Mouse (Mus musculus) heart, adult 11 months (tissue): ENCODE measurements around the gene Emx1.

Experiments used
- DNase-seq: peaks from one replicate; pipeline ENCODE4 v3.0.0; 2022

Gene Emx1

GRCm38 (mm10) chr6:85232045-85232444 lies 44.8 kb downstream of the Emx1 start:
- DNase-seq = no peak

GRCm38 (mm10) chr6:85232836-85233623 lies 45.8 kb downstream of the Emx1 start:
- DNase-seq = no peak

DNA sequence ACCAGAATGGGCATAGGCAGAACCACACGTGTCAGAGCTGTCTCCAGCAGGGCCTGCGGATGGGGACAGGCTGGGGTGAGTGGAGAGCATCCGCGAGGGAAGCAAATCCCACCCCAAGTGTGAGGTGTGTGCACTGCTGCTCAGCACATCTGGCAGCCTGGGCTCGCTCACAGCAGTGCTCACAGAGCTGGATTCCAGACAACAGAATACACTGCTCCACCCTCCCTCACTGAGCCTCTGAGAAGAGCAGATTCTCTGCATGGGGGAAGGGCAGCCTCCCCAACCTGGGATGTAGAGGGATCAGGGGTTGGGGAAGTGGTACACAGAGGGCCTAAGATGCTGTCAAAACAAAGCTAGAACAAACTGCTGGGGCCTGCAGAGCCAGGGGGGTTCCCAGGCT lies 47.6 kb downstream of the Emx1 start:
- no peak for DNase-seq

GRCm38 (mm10) chr6:85237001-85237400 lies 49.8 kb downstream of the Emx1 start:
- no peak for DNase-seq

GRCm38 (mm10) chr6:85237595-85238337 lies 50.5 kb downstream of the Emx1 start:
- no peak for DNase-seq

DNA sequence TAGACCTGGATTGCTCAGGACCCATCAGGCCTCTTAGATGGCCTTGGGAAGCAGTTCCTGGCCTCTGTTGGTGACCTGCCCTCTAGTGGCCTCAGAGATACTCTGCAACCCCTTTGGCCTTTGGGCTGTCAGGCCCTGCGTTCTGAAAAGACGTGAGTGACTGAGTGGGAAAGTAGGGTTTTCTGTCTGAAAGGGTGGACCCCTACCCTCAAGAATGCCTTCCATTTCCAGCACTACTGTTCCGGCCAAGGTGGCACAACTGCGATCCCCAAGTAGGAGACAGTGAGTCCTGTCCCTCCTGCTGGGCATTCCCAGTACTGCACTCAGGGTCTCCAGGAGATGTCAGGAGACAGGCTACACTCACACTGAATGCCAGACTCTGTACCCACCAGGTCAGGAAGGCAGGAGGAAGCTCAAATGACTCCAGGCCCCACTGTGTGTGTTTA lies 51.8 kb downstream of the Emx1 start:
- DNase-seq = peak; percentile 93

GRCm38 (mm10) chr6:85249821-85250220 lies 62.6 kb downstream of the Emx1 start:
- DNase-seq = no peak

DNA sequence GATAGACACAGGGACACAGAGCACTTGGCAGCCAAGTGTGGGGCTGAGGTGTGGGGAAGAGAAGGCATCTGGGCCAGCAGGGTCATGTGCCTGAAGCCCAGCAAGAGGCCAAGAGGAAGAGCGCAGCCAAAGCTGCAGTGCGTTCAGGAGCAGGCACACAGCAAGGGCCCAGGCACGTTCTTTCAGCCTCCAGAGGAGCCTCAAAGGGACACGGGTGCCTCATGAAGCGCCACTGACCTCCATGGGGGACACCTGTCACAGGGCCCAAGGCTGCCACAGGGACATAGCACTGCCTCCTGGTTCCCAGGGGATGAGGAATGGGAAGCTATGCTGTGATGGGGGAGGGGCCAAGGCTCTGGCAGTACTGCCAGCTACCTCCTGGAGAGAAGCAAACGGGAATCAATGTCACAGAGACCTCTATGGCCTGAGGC lies 63.6 kb downstream of the Emx1 start:
- peak; percentile 97 for DNase-seq

DNA sequence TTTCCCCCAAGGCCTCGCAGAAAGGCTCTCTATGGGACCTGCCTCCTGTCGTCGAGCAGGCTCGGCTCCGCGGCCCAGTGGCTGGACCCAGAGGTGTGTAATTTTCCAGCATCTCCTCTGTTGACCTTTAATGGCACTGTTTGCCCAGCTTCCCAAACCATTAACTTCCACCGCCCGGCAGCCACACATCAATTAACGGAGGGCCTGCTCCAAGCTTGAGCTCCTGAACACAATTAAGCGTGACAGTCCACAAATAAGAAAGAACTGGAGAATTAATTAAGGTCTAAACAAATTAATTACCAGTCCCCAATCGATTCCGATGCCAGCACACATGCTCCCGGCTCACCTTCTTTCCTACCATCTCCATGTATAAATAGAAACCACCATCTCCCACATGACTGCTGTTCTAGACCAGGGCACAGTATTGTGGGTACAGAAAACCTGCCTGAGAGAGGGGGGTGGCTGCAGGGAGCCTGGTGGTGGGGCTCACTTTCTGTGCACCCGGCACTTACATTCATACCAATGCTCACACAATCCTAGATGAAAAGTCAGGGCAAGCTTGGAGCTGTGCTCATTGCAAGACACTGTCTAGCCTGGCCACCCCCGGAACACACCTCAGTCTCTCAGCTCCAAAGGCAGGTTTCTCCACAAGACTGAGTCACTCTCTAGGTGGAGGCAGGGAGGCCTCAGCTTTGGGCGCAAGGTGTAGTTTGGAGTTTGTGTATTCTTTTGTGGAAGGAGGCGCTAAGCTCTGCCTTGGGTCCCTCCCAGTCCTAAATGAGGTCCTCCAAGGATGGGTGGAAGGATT lies 65.2 kb downstream of the Emx1 start:
- no peak for DNase-seq

GRCm38 (mm10) chr6:85253275-85253674 lies 66.0 kb downstream of the Emx1 start:
- no peak for DNase-seq
